Mouse (Mus musculus) thymus, adult 2 months (tissue): ENCODE measurements around the gene Slc25a23.

Experiments
- CTCF ChIP-seq: fragments of 200-500 bp; IDR thresholded peaks from 2 replicates; pipeline ENCODE4 v1.5.1; 2012; ENCODE audit warnings: mild to moderate bottlenecking, control low read depth, low read length, moderate library complexity, borderline replicate concordance; ENCODE audit not compliant: control insufficient read depth, poor library complexity, insufficient read depth; ENCODE audit errors: extremely low read depth
- POLR2A ChIP-seq: fragments of 200-500 bp; IDR thresholded peaks from 2 replicates; pipeline ENCODE4 v1.6.1; 2012; ENCODE audit warnings: mild to moderate bottlenecking, low read length, control low read depth, moderate library complexity; ENCODE audit not compliant: control insufficient read depth, poor library complexity, insufficient read depth; ENCODE audit errors: extremely low read depth

GRCm38 (mm10) chr17:57096623-57096920 lies 36.9 kb upstream of the Slc25a23 start:
- TF ChIP-seq POLR2A (no peak), CTCF (peak; percentile 98)
